In genomic region chr3:120865036-120865435, GRCm38 (mm10) we compare ENCODE assay signal across 17 mouse cellular contexts.
A peak's percentile ranks its signal among the peaks of the same experiment; 100 is the strongest.
DNase-seq lines count a peak whose midpoint lies in the region; ATAC-seq lines count a peak whose summit lies in the region.
"Had no signal": no experiment of that assay in that cellular context is flagged by ENCODE, and none has a peak within 500 bp of the region (broad histone marks: within the 10 kb centered on the region; RNA-seq: fewer than 3 reads in every experiment).

No protein-coding gene starts in this region.

- H3K27ac ChIP-seq in heart, embryonic 14.5 days (replicated peaks in 1 of 2; ENCODE audit: control insufficient read depth in 1 of 2, insufficient read depth in 1 of 2, low read depth in 2 of 2, low read length in 2 of 2), result no peak overlapping the region
- H3K27ac ChIP-seq in heart, embryonic 10.5 days, result no peak overlapping the region
- H3K27ac ChIP-seq in midbrain, embryonic 13.5 days, result peak overlapping the region; percentile 30; the same call in 1 of the 2 replicates
- no peak overlapping the region for H3K27ac ChIP-seq in midbrain, embryonic 15.5 days
- peak overlapping the region; percentile 19; the same call in 1 of the 2 replicates for H3K27ac ChIP-seq in midbrain, embryonic 16.5 days (ENCODE audit: low read length)
- H3K27ac ChIP-seq: limb, embryonic 15.5 days; midbrain, embryonic 12.5 days had no signal

- no peak for ATAC-seq in heart, embryonic 14.5 days (ENCODE audit: insufficient number of reproducible peaks, insufficient read depth, low FRiP score, low read depth)
- no peak for ATAC-seq in midbrain, embryonic 13.5 days
- ATAC-seq in midbrain, embryonic 15.5 days (replicated peaks), result no peak
- ATAC-seq in midbrain, embryonic 16.5 days, result no peak
- ATAC-seq: Patski had no signal

- peak overlapping the region; percentile 8; the same call in 1 of the 2 replicates for H3K4me2 ChIP-seq in heart, embryonic 14.5 days (ENCODE audit: low read length)
- H3K4me2 ChIP-seq in midbrain, embryonic 13.5 days (replicated peaks), result no peak overlapping the region
- no peak overlapping the region for H3K4me2 ChIP-seq in midbrain, embryonic 15.5 days
- H3K4me2 ChIP-seq in midbrain, embryonic 16.5 days (ENCODE audit: low read length), result no peak overlapping the region
- H3K4me2 ChIP-seq: limb, embryonic 15.5 days; midbrain, embryonic 12.5 days had no signal

- no peaks in the 10 kb centered on the region for H3K27me3 ChIP-seq in heart, embryonic 14.5 days (ENCODE audit: control insufficient read depth, insufficient read depth, low read length)
- H3K27me3 ChIP-seq in heart, embryonic 10.5 days (ENCODE audit: insufficient read depth, poor library complexity, severe bottlenecking), result no peaks in the 10 kb centered on the region
- H3K27me3 ChIP-seq in midbrain, embryonic 13.5 days, result no peaks in the 10 kb centered on the region
- H3K27me3 ChIP-seq in midbrain, embryonic 15.5 days (replicated peaks), result no peaks in the 10 kb centered on the region
- no peaks in the 10 kb centered on the region for H3K27me3 ChIP-seq in midbrain, embryonic 16.5 days (ENCODE audit: control insufficient read depth, insufficient read depth, low read depth, low read length)
- H3K27me3 ChIP-seq: limb, embryonic 15.5 days; midbrain, embryonic 12.5 days had no signal

- peak; percentile 27 to 38 for DNase-seq in cerebellum, postnatal 25 days
- DNase-seq in cerebellum, postnatal 14 days, result no peak
- no peak for DNase-seq in heart, embryonic 10.5 days (ENCODE audit: low spot score)
- DNase-seq in spleen, postnatal 36 days (ENCODE audit: low spot score in 2 of 2), result no peak
- DNase-seq: adrenal gland, postnatal 36 days; gastrocnemius, postnatal 36 days; kidney, adult 11 months; kidney, postnatal 10 days; lung, adult 18-20 months; lung, postnatal 36 days had no signal

- H3K36me3 ChIP-seq in heart, embryonic 14.5 days (ENCODE audit: control insufficient read depth, insufficient read depth, low read length), result no peaks in the 10 kb centered on the region
- no peaks in the 10 kb centered on the region for H3K36me3 ChIP-seq in heart, embryonic 10.5 days
- no peaks in the 10 kb centered on the region for H3K36me3 ChIP-seq in midbrain, embryonic 13.5 days
- H3K36me3 ChIP-seq in midbrain, embryonic 15.5 days (replicated peaks), result no peaks in the 10 kb centered on the region
- no peaks in the 10 kb centered on the region for H3K36me3 ChIP-seq in midbrain, embryonic 16.5 days (ENCODE audit: control insufficient read depth, insufficient read depth, low read length)
- H3K36me3 ChIP-seq: limb, embryonic 15.5 days; midbrain, embryonic 12.5 days had no signal

- WGBS in heart, embryonic 14.5 days, result 21% methylated on average over 8 of the region's 8 CpGs
- WGBS in heart, embryonic 10.5 days, result 43% methylated on average over 8 of the region's 8 CpGs
- WGBS in midbrain, embryonic 13.5 days, result 60% methylated on average over 8 of the region's 8 CpGs
- WGBS in midbrain, embryonic 15.5 days, result 56% methylated on average over 8 of the region's 8 CpGs
- WGBS in midbrain, embryonic 16.5 days, result 41% methylated on average over 8 of the region's 8 CpGs

- H3K4me3 ChIP-seq in heart, embryonic 14.5 days (ENCODE audit: control insufficient read depth in 1 of 2, insufficient read depth in 1 of 2, low read depth in 1 of 2, low read length in 2 of 2), result no peak overlapping the region
- H3K4me3 ChIP-seq in heart, embryonic 10.5 days, result no peak overlapping the region
- no peak overlapping the region for H3K4me3 ChIP-seq in midbrain, embryonic 13.5 days (replicated peaks)
- H3K4me3 ChIP-seq in midbrain, embryonic 15.5 days, result no peak overlapping the region
- H3K4me3 ChIP-seq in midbrain, embryonic 16.5 days (ENCODE audit: low read depth, low read length), result no peak overlapping the region
- H3K4me3 ChIP-seq: limb, embryonic 15.5 days; midbrain, embryonic 12.5 days had no signal

- 0 out of 2 replicates have a peak overlapping the region, but pooled peaks have one; percentile 21 for H3K9ac ChIP-seq in heart, embryonic 14.5 days (ENCODE audit: low read length)
- no peak overlapping the region; the same call in 1 of the 2 replicates for H3K9ac ChIP-seq in midbrain, embryonic 13.5 days (replicated peaks)
- H3K9ac ChIP-seq in midbrain, embryonic 15.5 days, result no peak overlapping the region
- no peak overlapping the region for H3K9ac ChIP-seq in midbrain, embryonic 16.5 days (ENCODE audit: low read depth, low read length)
- H3K9ac ChIP-seq: limb, embryonic 15.5 days; midbrain, embryonic 12.5 days had no signal

- no peaks in the 10 kb centered on the region for H3K9me3 ChIP-seq in heart, embryonic 14.5 days (ENCODE audit: control insufficient read depth, low read length)
- no peaks in the 10 kb centered on the region for H3K9me3 ChIP-seq in heart, embryonic 10.5 days
- no peaks in the 10 kb centered on the region for H3K9me3 ChIP-seq in midbrain, embryonic 13.5 days
- H3K9me3 ChIP-seq in midbrain, embryonic 15.5 days, result no peaks in the 10 kb centered on the region
- no peaks in the 10 kb centered on the region for H3K9me3 ChIP-seq in midbrain, embryonic 16.5 days (replicated peaks; ENCODE audit: control insufficient read depth, low read length, poor library complexity, severe bottlenecking)
- H3K9me3 ChIP-seq: limb, embryonic 15.5 days; midbrain, embryonic 12.5 days had no signal

- H3K4me1 ChIP-seq in heart, embryonic 14.5 days (ENCODE audit: control insufficient read depth in 2 of 2, insufficient read depth in 2 of 2, low read length in 2 of 2), result no peaks in the 10 kb centered on the region
- H3K4me1 ChIP-seq in heart, embryonic 10.5 days, result peaks cover 4% of the 10 kb centered on the region; the same call in 1 of the 2 replicates
- H3K4me1 ChIP-seq in midbrain, embryonic 13.5 days (replicated peaks), result no peaks in the 10 kb centered on the region
- no peaks in the 10 kb centered on the region for H3K4me1 ChIP-seq in midbrain, embryonic 15.5 days
- H3K4me1 ChIP-seq in midbrain, embryonic 16.5 days (ENCODE audit: control insufficient read depth, insufficient read depth, low read length), result peaks cover 5% of the 10 kb centered on the region; the same call in 1 of the 2 replicates
- H3K4me1 ChIP-seq: limb, embryonic 15.5 days; midbrain, embryonic 12.5 days had no signal

Comparison
In these comparisons a context has a peak if more than half of its experiments do, and no peak if none do; other contexts are left out.
1. DNase-seq: peak in cerebellum, postnatal 25 days (2 of 2); none in cerebellum, postnatal 14 days (0 of 2), heart, embryonic 10.5 days (single experiment) and spleen, postnatal 36 days (0 of 2).
2. H3K27ac ChIP-seq: peak in midbrain, embryonic 13.5 days (single experiment) and midbrain, embryonic 16.5 days (single experiment); none in heart, embryonic 14.5 days (0 of 2), heart, embryonic 10.5 days (single experiment) and midbrain, embryonic 15.5 days (single experiment).